Mouse (Mus musculus): Measurements from ENCODE around the gene Ppip5k1. TPM values are rescaled to one million over a fixed set of nuclear protein-coding genes. Genes with fewer than 3 reads are reported as not detected.

Ppip5k1 gene
- polyA plus RNA-seq, 1 experiment from 2014 or later: 21.2 TPM

GRCm38 (mm10) chr2:121359461-121359860 lies 4.3 kb upstream of the Ppip5k1 start:
- no peaks in the 10 kb centered on the region for H3K27me3 ChIP-seq (ENCODE audit: control insufficient read depth, insufficient read depth, low read length)
- no peaks in the 10 kb centered on the region for H3K4me1 ChIP-seq (ENCODE audit: control insufficient read depth, insufficient read depth, low read length)
- peak overlapping the region; percentile 65; the same call in 1 of the 2 replicates for H3K4me2 ChIP-seq (ENCODE audit: low read depth, low read length)
- 37% methylated on average over 4 of the region's 4 CpGs for whole genome bisulfite sequencing
- no peak overlapping the region for H3K4me3 ChIP-seq (replicated peaks; ENCODE audit: low read length)
- no peaks in the 10 kb centered on the region for H3K36me3 ChIP-seq (ENCODE audit: control insufficient read depth, insufficient read depth, low read length)
- H3K9ac ChIP-seq (ENCODE audit: low read length): no peak overlapping the region
- ATAC-seq (ENCODE audit: insufficient read depth, low FRiP score): no peak
- no peaks in the 10 kb centered on the region for H3K9me3 ChIP-seq (replicated peaks; ENCODE audit: control insufficient read depth, low read length)
- no peak overlapping the region for H3K27ac ChIP-seq (ENCODE audit: low read length)

- H3K4me3 ChIP-seq (replicated peaks; ENCODE audit: low read length): peak overlapping the region; percentile 49
These were observed 3.2 kb upstream of the Ppip5k1 start for GRCm38 (mm10) chr2:121358381-121358780.

DNA sequence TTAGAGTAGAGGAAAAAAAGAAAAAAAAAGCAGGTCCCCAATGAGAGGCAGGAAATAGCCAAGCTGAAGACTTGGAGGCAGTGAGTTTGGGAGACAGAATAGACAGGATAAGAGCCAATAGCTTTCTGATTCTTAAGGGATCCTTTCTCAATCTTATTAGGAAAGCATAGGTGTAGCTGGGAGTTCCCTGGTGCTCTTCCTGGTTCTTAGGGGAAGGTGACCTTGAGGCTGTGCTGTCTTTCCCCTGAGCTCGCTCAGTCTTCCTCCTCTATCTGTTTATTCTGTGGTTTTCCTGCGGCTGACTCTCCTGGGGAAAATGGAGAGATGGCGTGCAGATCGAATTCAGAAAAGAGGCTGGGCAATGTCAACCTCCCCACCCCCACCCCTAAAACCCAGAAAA lies 2.8 kb upstream of the Ppip5k1 start:
- H3K27me3 ChIP-seq (ENCODE audit: control insufficient read depth, insufficient read depth, low read length): no peaks in the 10 kb centered on the region
- H3K27ac ChIP-seq (ENCODE audit: low read length): peak overlapping the region; percentile 89
- peak overlapping the region; percentile 59 for H3K9ac ChIP-seq (ENCODE audit: low read length)
- 0% methylated on average over 4 of the region's 4 CpGs for WGBS
- peak overlapping the region; percentile 49 for H3K4me3 ChIP-seq (replicated peaks; ENCODE audit: low read length)
- H3K9me3 ChIP-seq (replicated peaks; ENCODE audit: control insufficient read depth, low read length): no peaks in the 10 kb centered on the region
- H3K36me3 ChIP-seq (ENCODE audit: control insufficient read depth, insufficient read depth, low read length): no peaks in the 10 kb centered on the region
- H3K4me2 ChIP-seq (ENCODE audit: low read depth, low read length): peak overlapping the region; percentile 65
- H3K4me1 ChIP-seq (ENCODE audit: control insufficient read depth, insufficient read depth, low read length): no peaks in the 10 kb centered on the region
- ATAC-seq (ENCODE audit: insufficient read depth, low FRiP score): no peak

More at GRCm38 (mm10) chr2:121358381-121358780, 3.2 kb upstream of the Ppip5k1 start:
- H3K4me1 ChIP-seq (ENCODE audit: control insufficient read depth, insufficient read depth, low read length): no peaks in the 10 kb centered on the region
- peak overlapping the region; percentile 59 for H3K9ac ChIP-seq (ENCODE audit: low read length)
- no peaks in the 10 kb centered on the region for H3K9me3 ChIP-seq (replicated peaks; ENCODE audit: control insufficient read depth, low read length)
- WGBS: under 1% methylated on average over 16 of the region's 16 CpGs
- H3K36me3 ChIP-seq (ENCODE audit: control insufficient read depth, insufficient read depth, low read length): no peaks in the 10 kb centered on the region
- H3K27ac ChIP-seq (ENCODE audit: low read length): peak overlapping the region; percentile 89
- no peaks in the 10 kb centered on the region for H3K27me3 ChIP-seq (ENCODE audit: control insufficient read depth, insufficient read depth, low read length)
- peak overlapping the region; percentile 65 for H3K4me2 ChIP-seq (ENCODE audit: low read depth, low read length)
- ATAC-seq (ENCODE audit: insufficient read depth, low FRiP score): peak; percentile 65; the same call in 1 of the 2 replicates

DNA sequence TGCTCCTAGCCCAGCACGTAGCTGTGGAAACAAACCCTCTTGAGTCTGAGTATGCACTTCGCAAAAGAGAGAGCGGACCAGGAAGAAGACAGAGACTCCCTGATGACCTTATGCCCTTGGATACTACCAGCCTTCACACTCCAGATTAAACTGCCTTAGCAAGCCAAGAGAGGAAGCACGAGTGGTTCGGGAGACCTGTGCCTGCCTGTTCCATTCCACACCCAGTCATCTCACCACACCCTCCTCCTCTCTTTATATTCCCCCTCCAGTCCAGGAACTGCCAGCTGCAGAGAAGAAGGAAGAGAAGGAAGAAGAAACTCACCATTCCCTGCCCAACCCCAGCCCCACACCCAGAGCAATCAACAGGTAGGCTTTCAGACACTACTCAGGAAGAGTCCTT lies 2.3 kb upstream of the Ppip5k1 start, which contains the start of gene Ckmt1:
Ckmt1 (plus strand) TSS at position 221 of the 400 bp plus-strand sequence.
- 51% methylated on average over 5 of the region's 5 CpGs for WGBS
- peak; percentile 52 for ATAC-seq (ENCODE audit: insufficient read depth, low FRiP score)
- Histone ChIP-seq H3K4me3 (replicated peaks; ENCODE audit: low read length) (peak within 1 kb of the TSS; percentile 49), H3K27ac (ENCODE audit: low read length) (peak within 1 kb of the TSS; percentile 89), H3K4me1 (ENCODE audit: control insufficient read depth, insufficient read depth, low read length) (no peaks in the 10 kb centered on the region), H3K9ac (ENCODE audit: low read length) (peak within 1 kb of the TSS; percentile 59), H3K4me2 (ENCODE audit: low read depth, low read length) (peak within 1 kb of the TSS; percentile 65), H3K36me3 (ENCODE audit: control insufficient read depth, insufficient read depth, low read length) (no peaks in the 10 kb centered on the region), H3K9me3 (replicated peaks; ENCODE audit: control insufficient read depth, low read length) (no peaks in the 10 kb centered on the region), H3K27me3 (ENCODE audit: control insufficient read depth, insufficient read depth, low read length) (no peaks in the 10 kb centered on the region)

DNA sequence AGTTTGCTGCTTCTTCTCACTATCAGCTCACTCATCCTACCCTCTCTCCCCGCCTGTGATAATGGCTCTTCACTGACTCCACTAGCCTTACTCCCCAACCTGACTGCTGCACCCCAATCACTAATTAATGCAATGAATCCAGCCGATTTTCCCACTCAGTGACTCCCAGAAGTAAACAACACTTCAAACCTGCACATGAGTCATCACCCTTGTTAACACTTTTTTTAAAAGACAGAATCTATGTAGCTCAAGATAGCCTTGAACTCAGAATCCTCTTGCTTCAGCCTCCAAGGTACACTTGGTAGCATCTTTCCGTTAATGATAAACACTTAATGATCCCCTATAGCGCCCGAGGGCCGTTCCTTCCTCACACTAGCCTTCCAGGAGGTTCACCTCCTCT lies 818 bp downstream of the Ppip5k1 start:
- Histone ChIP-seq H3K4me1 (ENCODE audit: control insufficient read depth, insufficient read depth, low read length) (no peaks in the 10 kb centered on the region), H3K4me3 (replicated peaks; ENCODE audit: low read length) (peak overlapping the region; percentile 73), H3K27me3 (ENCODE audit: control insufficient read depth, insufficient read depth, low read length) (no peaks in the 10 kb centered on the region), H3K9ac (ENCODE audit: low read length) (peak overlapping the region; percentile 82), H3K9me3 (replicated peaks; ENCODE audit: control insufficient read depth, low read length) (no peaks in the 10 kb centered on the region), H3K4me2 (ENCODE audit: low read depth, low read length) (peak overlapping the region; percentile 90), H3K36me3 (ENCODE audit: control insufficient read depth, insufficient read depth, low read length) (no peaks in the 10 kb centered on the region), H3K27ac (ENCODE audit: low read length) (no peak overlapping the region)
- ATAC-seq (ENCODE audit: insufficient read depth, low FRiP score): no peak
- WGBS: 3% methylated on average over 6 of the region's 6 CpGs

DNA sequence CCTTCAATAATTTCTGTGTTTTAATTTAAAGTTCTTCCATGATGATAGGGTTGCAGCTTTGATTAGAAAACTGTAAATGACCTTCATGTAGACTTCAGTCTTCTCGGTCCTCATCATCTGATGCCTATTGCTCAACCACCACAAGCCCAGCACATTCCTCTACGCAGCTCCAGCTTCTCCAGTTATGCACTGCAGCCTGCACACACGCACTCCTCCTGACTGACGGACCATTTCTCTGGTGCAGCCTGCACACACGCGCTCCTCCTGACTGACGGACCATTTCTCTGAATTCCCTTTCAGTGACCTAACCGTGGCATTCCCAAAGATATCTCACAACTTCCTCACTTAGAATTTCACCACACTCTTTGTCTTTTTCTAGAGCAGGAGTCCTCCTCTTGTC lies 2.0 kb downstream of the Ppip5k1 start:
- Histone ChIP-seq H3K4me3 (replicated peaks; ENCODE audit: low read length) (no peak overlapping the region), H3K4me1 (ENCODE audit: control insufficient read depth, insufficient read depth, low read length) (no peaks in the 10 kb centered on the region), H3K9me3 (replicated peaks; ENCODE audit: control insufficient read depth, low read length) (no peaks in the 10 kb centered on the region), H3K36me3 (ENCODE audit: control insufficient read depth, insufficient read depth, low read length) (no peaks in the 10 kb centered on the region), H3K27ac (ENCODE audit: low read length) (no peak overlapping the region), H3K9ac (ENCODE audit: low read length) (no peak overlapping the region), H3K27me3 (ENCODE audit: control insufficient read depth, insufficient read depth, low read length) (no peaks in the 10 kb centered on the region), H3K4me2 (ENCODE audit: low read depth, low read length) (no peak overlapping the region)
- no peak for ATAC-seq (ENCODE audit: insufficient read depth, low FRiP score)
- 62% methylated on average over 8 of the region's 8 CpGs for WGBS

DNA sequence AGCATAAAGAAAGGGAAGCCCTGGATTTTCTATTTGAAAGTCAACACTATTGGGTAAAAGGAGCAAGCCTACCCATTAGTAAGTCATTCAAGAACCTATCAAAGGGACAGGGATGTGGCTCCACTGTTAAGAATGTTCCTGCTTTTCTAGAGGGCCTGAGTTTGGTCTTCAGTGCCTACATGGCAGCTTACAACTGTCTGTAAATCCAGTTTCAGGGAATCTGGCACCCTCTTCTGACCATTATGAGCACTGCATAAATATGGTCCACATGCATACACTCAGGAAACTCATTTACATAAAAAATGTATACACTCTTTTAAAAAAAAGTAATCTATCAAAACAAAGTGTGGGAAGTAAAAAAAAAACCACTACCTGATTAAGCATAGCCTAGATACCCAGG lies 16.1 kb downstream of the Ppip5k1 start:
- H3K9ac ChIP-seq (ENCODE audit: low read length): no peak overlapping the region
- ATAC-seq (ENCODE audit: insufficient read depth, low FRiP score): no peak
- no peaks in the 10 kb centered on the region for H3K9me3 ChIP-seq (replicated peaks; ENCODE audit: control insufficient read depth, low read length)
- H3K27me3 ChIP-seq (ENCODE audit: control insufficient read depth, insufficient read depth, low read length): no peaks in the 10 kb centered on the region
- H3K4me1 ChIP-seq (ENCODE audit: control insufficient read depth, insufficient read depth, low read length): no peaks in the 10 kb centered on the region
- no peak overlapping the region for H3K27ac ChIP-seq (ENCODE audit: low read length)
- H3K4me3 ChIP-seq (replicated peaks; ENCODE audit: low read length): no peak overlapping the region
- no peak overlapping the region for H3K4me2 ChIP-seq (ENCODE audit: low read depth, low read length)
- H3K36me3 ChIP-seq (ENCODE audit: control insufficient read depth, insufficient read depth, low read length): peaks cover 3% of the 10 kb centered on the region; the same call in 1 of the 2 replicates

GRCm38 (mm10) chr2:121329492-121329891 lies 25.7 kb downstream of the Ppip5k1 start:
- WGBS: 84% methylated on average over 2 of the region's 2 CpGs
- H3K27me3 ChIP-seq (ENCODE audit: control insufficient read depth, insufficient read depth, low read length): no peaks in the 10 kb centered on the region
- peaks cover 3% of the 10 kb centered on the region; the same call in 1 of the 2 replicates for H3K36me3 ChIP-seq (ENCODE audit: control insufficient read depth, insufficient read depth, low read length)
- ATAC-seq (ENCODE audit: insufficient read depth, low FRiP score): no peak
- no peak overlapping the region for H3K4me2 ChIP-seq (ENCODE audit: low read depth, low read length)
- H3K9ac ChIP-seq (ENCODE audit: low read length): no peak overlapping the region
- no peak overlapping the region for H3K4me3 ChIP-seq (replicated peaks; ENCODE audit: low read length)
- H3K4me1 ChIP-seq (ENCODE audit: control insufficient read depth, insufficient read depth, low read length): no peaks in the 10 kb centered on the region
- H3K9me3 ChIP-seq (replicated peaks; ENCODE audit: control insufficient read depth, low read length): no peaks in the 10 kb centered on the region
- no peak overlapping the region for H3K27ac ChIP-seq (ENCODE audit: low read length)

- no peaks in the 10 kb centered on the region for H3K9me3 ChIP-seq (replicated peaks; ENCODE audit: control insufficient read depth, low read length)
- no peaks in the 10 kb centered on the region for H3K4me1 ChIP-seq (ENCODE audit: control insufficient read depth, insufficient read depth, low read length)
- H3K4me3 ChIP-seq (replicated peaks; ENCODE audit: low read length): no peak overlapping the region
- H3K27me3 ChIP-seq (ENCODE audit: control insufficient read depth, insufficient read depth, low read length): no peaks in the 10 kb centered on the region
- ATAC-seq (ENCODE audit: insufficient read depth, low FRiP score): no peak
- no peak overlapping the region for H3K4me2 ChIP-seq (ENCODE audit: low read depth, low read length)
- H3K36me3 ChIP-seq (ENCODE audit: control insufficient read depth, insufficient read depth, low read length): peaks cover 5% of the 10 kb centered on the region; the same call in 1 of the 2 replicates
- no peak overlapping the region for H3K9ac ChIP-seq (ENCODE audit: low read length)
- no peak overlapping the region for H3K27ac ChIP-seq (ENCODE audit: low read length)
- 81% methylated on average over 10 of the region's 10 CpGs for WGBS
These were observed 31.3 kb downstream of the Ppip5k1 start for GRCm38 (mm10) chr2:121323693-121324470.
